Mouse (Mus musculus): ENCODE measurements around the gene Tlr9.

- no peak for TF ChIP-seq CTCF (conservative IDR thresholded peaks at IDR 0.05; ENCODE audit: insufficient read depth, insufficient read length, low read depth, low read length)
- TF ChIP-seq POLR2A (IDR thresholded peaks at IDR 0.05; ENCODE audit: low read depth, low read length): no peak
These were observed 48.3 kb downstream of the Tlr9 start for GRCm38 (mm10) chr9:106270656-106271055.

Measured in kidney, adult 2 months (tissue).